In genomic region chr13:112909663-112910062, GRCm38 (mm10) we compare ENCODE assay signal across 10 mouse cellular contexts. TPM values are rescaled to one million over a fixed set of nuclear protein-coding genes. Genes with fewer than 3 reads are reported as not detected.
DNase-seq lines count a peak whose midpoint lies in the region; ATAC-seq lines count a peak whose summit lies in the region.
"Had no signal": no experiment of that assay in that cellular context is flagged by ENCODE, and none has a peak within 500 bp of the region (broad histone marks: within the 10 kb centered on the region; RNA-seq: fewer than 3 reads in every experiment).

No protein-coding gene starts in this region.

- no peak overlapping the region for H3K27ac ChIP-seq in midbrain, embryonic 14.5 days (replicated peaks; ENCODE audit: low read depth, low read length)
- H3K27ac ChIP-seq in midbrain, embryonic 10.5 days (replicated peaks) = no peak overlapping the region
- H3K27ac ChIP-seq: stomach, embryonic 15.5 days had no signal

- H3K4me2 ChIP-seq in midbrain, embryonic 14.5 days (ENCODE audit: low read length) = no peak overlapping the region
- H3K4me2 ChIP-seq: liver, embryonic 13.5 days; stomach, embryonic 15.5 days had no signal

- no peak for ATAC-seq in midbrain, embryonic 14.5 days (ENCODE audit: low FRiP score, low TSS enrichment)

- no peaks in the 10 kb centered on the region for H3K9me3 ChIP-seq in midbrain, embryonic 14.5 days (ENCODE audit: control insufficient read depth, low read length)
- H3K9me3 ChIP-seq in midbrain, embryonic 10.5 days (replicated peaks) = no peaks in the 10 kb centered on the region
- H3K9me3 ChIP-seq: liver, embryonic 13.5 days; stomach, embryonic 15.5 days had no signal

- H3K4me1 ChIP-seq in midbrain, embryonic 14.5 days (ENCODE audit: control insufficient read depth, insufficient read depth, low read length) = no peaks in the 10 kb centered on the region
- no peaks in the 10 kb centered on the region for H3K4me1 ChIP-seq in midbrain, embryonic 10.5 days
- H3K4me1 ChIP-seq: liver, embryonic 13.5 days; stomach, embryonic 15.5 days had no signal

- H3K27me3 ChIP-seq in midbrain, embryonic 14.5 days (ENCODE audit: control insufficient read depth, insufficient read depth, low read length) = no peaks in the 10 kb centered on the region
- H3K27me3 ChIP-seq in midbrain, embryonic 10.5 days (ENCODE audit: low read depth, poor library complexity, severe bottlenecking) = no peaks in the 10 kb centered on the region
- H3K27me3 ChIP-seq: liver, embryonic 13.5 days; stomach, embryonic 15.5 days had no signal

- intact Hi-C loops in heart, postnatal 10 days (cut with DNase I) = loop anchor here (1.0 kb wide), 1 partner anchor 235 kb away; no protein-coding TSS in a partner anchor

- no peak overlapping the region for H3K9ac ChIP-seq in midbrain, embryonic 14.5 days (replicated peaks; ENCODE audit: low read length)
- H3K9ac ChIP-seq: liver, embryonic 13.5 days; stomach, embryonic 15.5 days had no signal

- DNase-seq in frontal cortex, postnatal 36 days (ENCODE audit: low spot score in 2 of 2) = peak; percentile 10 to 24
- no peak for DNase-seq in frontal cortex, postnatal 14 days (ENCODE audit: low spot score in 2 of 2)
- DNase-seq in midbrain, embryonic 14.5 days = peak; percentile 83
- no peak for DNase-seq in midbrain, embryonic 10.5 days (ENCODE audit: low spot score)
- peak; percentile 9 for DNase-seq in adrenal gland, postnatal 25 days
- DNase-seq in heart, postnatal 10 days = peak; percentile 44 to 61
- peak; percentile 22 for DNase-seq in lung, postnatal 14 days
- peak; percentile 11 for DNase-seq in thymus, postnatal 36 days
- DNase-seq: liver, embryonic 13.5 days had no signal

- H3K4me3 ChIP-seq in midbrain, embryonic 14.5 days (replicated peaks; ENCODE audit: low read depth, low read length) = no peak overlapping the region
- H3K4me3 ChIP-seq in midbrain, embryonic 10.5 days = no peak overlapping the region
- H3K4me3 ChIP-seq: liver, embryonic 13.5 days; stomach, embryonic 15.5 days had no signal

- WGBS in midbrain, embryonic 14.5 days = 83% methylated on average over 4 of the region's 4 CpGs
- 77% methylated on average over 4 of the region's 4 CpGs for WGBS in midbrain, embryonic 10.5 days

- H3K36me3 ChIP-seq in midbrain, embryonic 14.5 days (ENCODE audit: control insufficient read depth, insufficient read depth, low read length) = peaks cover 65% of the 10 kb centered on the region
- peaks cover 92% of the 10 kb centered on the region for H3K36me3 ChIP-seq in midbrain, embryonic 10.5 days

RNA-seq across cellular contexts. Expression of gene Mtrex, which starts 17.5 kb away (rescaled TPM):
- polyA plus RNA-seq in midbrain, embryonic 14.5 days (2014; fragmentation: Nextera tagmentation; extraction: Ambion mirVana) = 51.3 and 69.5 TPM in 2 replicates
- polyA plus RNA-seq in midbrain, embryonic 10.5 days (2016; fragmentation: Nextera tagmentation; extraction: Ambion mirVana) = 94.7 and 98.2 TPM in 2 replicates
- total RNA-seq in adrenal gland, postnatal 25 days (2021) = 46.7 and 53.8 TPM in 2 replicates
- total RNA-seq in heart, postnatal 10 days (2021) = 10 to 100 TPM; 29.4 to 31.6 TPM

RNA-seq across cellular contexts. Expression of gene Dhx29, which starts 17.6 kb away (rescaled TPM):
- polyA plus RNA-seq in midbrain, embryonic 14.5 days (2014; fragmentation: Nextera tagmentation; extraction: Ambion mirVana) = 29.0 and 30.9 TPM in 2 replicates
- polyA plus RNA-seq in midbrain, embryonic 10.5 days (2016; fragmentation: Nextera tagmentation; extraction: Ambion mirVana) = 32.5 and 34.1 TPM in 2 replicates
- total RNA-seq in adrenal gland, postnatal 25 days (2021) = 17.5 and 20.3 TPM in 2 replicates
- total RNA-seq in heart, postnatal 10 days (2021) = 10 to 100 TPM; 12.8 to 15.9 TPM

Comparison
In these comparisons a context has a peak if more than half of its experiments do, and no peak if none do; other contexts are left out.
1. DNase-seq: peak in frontal cortex, postnatal 36 days (2 of 2), midbrain, embryonic 14.5 days (single experiment), adrenal gland, postnatal 25 days (single experiment), heart, postnatal 10 days (2 of 2), lung, postnatal 14 days (single experiment) and thymus, postnatal 36 days (2 of 2); none in frontal cortex, postnatal 14 days (0 of 2) and midbrain, embryonic 10.5 days (single experiment).